14 mouse cellular contexts compared by ENCODE assay signal in genomic region chr4:47279085-47279707, GRCm38 (mm10).
DNase-seq lines count a peak whose midpoint lies in the region; ATAC-seq lines count a peak whose summit lies in the region.
"Had no signal": no experiment of that assay in that cellular context is flagged by ENCODE, and none has a peak within 500 bp of the region (broad histone marks: within the 10 kb centered on the region; RNA-seq: fewer than 3 reads in every experiment).

No protein-coding gene starts in this region.

- H3K36me3 ChIP-seq in hindbrain, embryonic 12.5 days, result no peaks in the 10 kb centered on the region
- H3K36me3 ChIP-seq in hindbrain, embryonic 10.5 days, result no peaks in the 10 kb centered on the region
- H3K36me3 ChIP-seq in lung, embryonic 15.5 days, result no peaks in the 10 kb centered on the region
- no peaks in the 10 kb centered on the region for H3K36me3 ChIP-seq in hindbrain, embryonic 14.5 days (replicated peaks; ENCODE audit: control insufficient read depth, insufficient read depth)
- H3K36me3 ChIP-seq in neural tube, embryonic 14.5 days (ENCODE audit: control insufficient read depth, insufficient read depth, low read length), result no peaks in the 10 kb centered on the region
- H3K36me3 ChIP-seq: heart, embryonic 12.5 days had no signal

- H3K27ac ChIP-seq in hindbrain, embryonic 12.5 days, result no peak overlapping the region
- no peak overlapping the region for H3K27ac ChIP-seq in hindbrain, embryonic 10.5 days
- H3K27ac ChIP-seq in lung, embryonic 15.5 days, result peak overlapping the region; percentile 50; the same call in 1 of the 2 replicates
- no peak overlapping the region for H3K27ac ChIP-seq in hindbrain, embryonic 14.5 days
- H3K27ac ChIP-seq in neural tube, embryonic 14.5 days (ENCODE audit: low read depth, low read length), result no peak overlapping the region

- no peak overlapping the region for H3K4me3 ChIP-seq in hindbrain, embryonic 12.5 days
- no peak overlapping the region for H3K4me3 ChIP-seq in hindbrain, embryonic 10.5 days
- H3K4me3 ChIP-seq in lung, embryonic 15.5 days, result no peak overlapping the region
- no peak overlapping the region for H3K4me3 ChIP-seq in hindbrain, embryonic 14.5 days (replicated peaks; ENCODE audit: low read length)
- no peak overlapping the region for H3K4me3 ChIP-seq in neural tube, embryonic 14.5 days (ENCODE audit: low read depth, low read length)
- H3K4me3 ChIP-seq: heart, embryonic 12.5 days had no signal

- DNase-seq in hindbrain, embryonic 10.5 days (ENCODE audit: low spot score), result no peak
- DNase-seq in lung, postnatal 4 days, result no peak
- peak; percentile 42 for DNase-seq in hindbrain, embryonic 14.5 days (ENCODE audit: low spot score)
- no peak for DNase-seq in left cerebral cortex, postnatal 14 days (ENCODE audit: low spot score in 2 of 2)
- no peak for DNase-seq in left cerebral cortex, postnatal 36 days (ENCODE audit: low spot score in 2 of 2)
- DNase-seq: adrenal gland, postnatal 25 days; cerebellum, postnatal 36 days; lung, postnatal 14 days; right cerebral cortex, postnatal 25 days; thymus, adult 2 months had no signal

- intact Hi-C loops in left cerebral cortex, postnatal 14 days (cut with DNase I), result no loop called here
- intact Hi-C loops in left cerebral cortex, postnatal 36 days (cut with DNase I), result no loop called here

- H3K27me3 ChIP-seq in hindbrain, embryonic 12.5 days, result no peaks in the 10 kb centered on the region
- no peaks in the 10 kb centered on the region for H3K27me3 ChIP-seq in hindbrain, embryonic 10.5 days (ENCODE audit: insufficient read depth, poor library complexity, severe bottlenecking)
- no peaks in the 10 kb centered on the region for H3K27me3 ChIP-seq in lung, embryonic 15.5 days
- no peaks in the 10 kb centered on the region for H3K27me3 ChIP-seq in hindbrain, embryonic 14.5 days (ENCODE audit: control insufficient read depth, insufficient read depth, low read length)
- H3K27me3 ChIP-seq in neural tube, embryonic 14.5 days (ENCODE audit: control insufficient read depth, insufficient read depth, low read length), result no peaks in the 10 kb centered on the region
- H3K27me3 ChIP-seq: heart, embryonic 12.5 days had no signal

- H3K4me2 ChIP-seq in hindbrain, embryonic 12.5 days (replicated peaks), result no peak overlapping the region
- no peak overlapping the region for H3K4me2 ChIP-seq in lung, embryonic 15.5 days
- no peak overlapping the region for H3K4me2 ChIP-seq in hindbrain, embryonic 14.5 days (replicated peaks)
- no peak overlapping the region for H3K4me2 ChIP-seq in neural tube, embryonic 14.5 days (ENCODE audit: low read depth, low read length)
- H3K4me2 ChIP-seq: heart, embryonic 12.5 days had no signal

- no peaks in the 10 kb centered on the region for H3K9me3 ChIP-seq in hindbrain, embryonic 12.5 days (replicated peaks)
- H3K9me3 ChIP-seq in hindbrain, embryonic 10.5 days, result no peaks in the 10 kb centered on the region
- H3K9me3 ChIP-seq in lung, embryonic 15.5 days, result no peaks in the 10 kb centered on the region
- H3K9me3 ChIP-seq in hindbrain, embryonic 14.5 days (ENCODE audit: control insufficient read depth, low read length), result no peaks in the 10 kb centered on the region
- no peaks in the 10 kb centered on the region for H3K9me3 ChIP-seq in neural tube, embryonic 14.5 days (ENCODE audit: control insufficient read depth, low read length)
- H3K9me3 ChIP-seq: heart, embryonic 12.5 days had no signal

- WGBS in hindbrain, embryonic 12.5 days, result 73% methylated on average over 10 of the region's 10 CpGs
- 80% methylated on average over 10 of the region's 10 CpGs for WGBS in hindbrain, embryonic 10.5 days
- 70% methylated on average over 10 of the region's 10 CpGs for WGBS in lung, embryonic 15.5 days
- WGBS in hindbrain, embryonic 14.5 days, result 49% methylated on average over 10 of the region's 10 CpGs
- 35% methylated on average over 10 of the region's 10 CpGs for WGBS in neural tube, embryonic 14.5 days

- ATAC-seq in hindbrain, embryonic 12.5 days (ENCODE audit: low FRiP score), result peak; percentile 67
- ATAC-seq in lung, embryonic 15.5 days (ENCODE audit: borderline replicate concordance, extremely low read depth, low FRiP score, low TSS enrichment), result 0 out of 2 replicates have a peak, but pooled peaks have one; percentile 13
- ATAC-seq in hindbrain, embryonic 14.5 days (ENCODE audit: low FRiP score), result peak; percentile 91
- ATAC-seq in neural tube, embryonic 14.5 days (ENCODE audit: low read depth), result peak; percentile 94

- H3K4me1 ChIP-seq in hindbrain, embryonic 12.5 days, result no peaks in the 10 kb centered on the region
- peaks cover 11% of the 10 kb centered on the region; the same call in 1 of the 2 replicates for H3K4me1 ChIP-seq in hindbrain, embryonic 10.5 days (replicated peaks)
- H3K4me1 ChIP-seq in lung, embryonic 15.5 days, result no peaks in the 10 kb centered on the region
- H3K4me1 ChIP-seq in hindbrain, embryonic 14.5 days (replicated peaks; ENCODE audit: control insufficient read depth, insufficient read depth, low read length), result peaks cover 6% of the 10 kb centered on the region; the same call in 1 of the 2 replicates
- H3K4me1 ChIP-seq in neural tube, embryonic 14.5 days (ENCODE audit: control insufficient read depth, insufficient read depth, low read length), result no peaks in the 10 kb centered on the region

- no peak overlapping the region for H3K9ac ChIP-seq in hindbrain, embryonic 12.5 days
- H3K9ac ChIP-seq in lung, embryonic 15.5 days, result no peak overlapping the region
- H3K9ac ChIP-seq in hindbrain, embryonic 14.5 days, result no peak overlapping the region
- no peak overlapping the region for H3K9ac ChIP-seq in neural tube, embryonic 14.5 days (replicated peaks; ENCODE audit: low read depth, low read length)
- H3K9ac ChIP-seq: heart, embryonic 12.5 days had no signal

Comparison
In these comparisons a context has a peak if more than half of its experiments do, and no peak if none do; other contexts are left out.
1. ATAC-seq: peak in every context shown above with its lines; median percentile 94 in neural tube, embryonic 14.5 days; 91 in hindbrain, embryonic 14.5 days; 67 in hindbrain, embryonic 12.5 days; 13 in lung, embryonic 15.5 days.